8 mouse cellular contexts compared by ENCODE assay signal in genomic region chr19:23134441-23135301, GRCm38 (mm10). TPM values are rescaled to one million over a fixed set of nuclear protein-coding genes. Genes with fewer than 3 reads are reported as not detected.
DNase-seq lines count a peak whose midpoint lies in the region; ATAC-seq lines count a peak whose summit lies in the region.

No protein-coding gene starts in this region.

- peak overlapping the region; percentile 57 for H3K4me3 ChIP-seq in heart, embryonic 10.5 days
- H3K4me3 ChIP-seq in kidney, embryonic 15.5 days (replicated peaks), result peak overlapping the region; percentile 44
- H3K4me3 ChIP-seq in liver, embryonic 11.5 days (ENCODE audit: low read depth, low read length), result peak overlapping the region; percentile 49

- H3K27ac ChIP-seq in heart, embryonic 10.5 days, result peak overlapping the region; percentile 56
- H3K27ac ChIP-seq in kidney, embryonic 15.5 days, result 0 out of 2 replicates have a peak overlapping the region, but pooled peaks have one; percentile 6
- no peak overlapping the region for H3K27ac ChIP-seq in liver, embryonic 11.5 days (ENCODE audit: low read depth, low read length)

- DNase-seq in 3T3-L1 (ENCODE audit: low read depth, low spot score), result peak; percentile 91
- peak; percentile 67 to 75 for DNase-seq in adrenal gland, postnatal 4 days (ENCODE audit: low spot score in 2 of 2)
- DNase-seq in heart, embryonic 10.5 days (ENCODE audit: low spot score), result peak; percentile 82
- peak; percentile 56 for DNase-seq in liver, embryonic 11.5 days (ENCODE audit: low spot score)
- peak; percentile 53 to 54 for DNase-seq in spleen, postnatal 36 days (ENCODE audit: low spot score in 2 of 2)

- H3K4me1 ChIP-seq in heart, embryonic 10.5 days, result peaks cover 37% of the 10 kb centered on the region
- peaks cover 34% of the 10 kb centered on the region for H3K4me1 ChIP-seq in kidney, embryonic 15.5 days
- H3K4me1 ChIP-seq in liver, embryonic 11.5 days (replicated peaks; ENCODE audit: control insufficient read depth, insufficient read depth, low read length), result peaks cover 19% of the 10 kb centered on the region

- WGBS in heart, embryonic 10.5 days, result under 1% methylated on average over 47 of the region's 47 CpGs
- under 1% methylated on average over 46 of the region's 47 CpGs for WGBS in kidney, embryonic 15.5 days
- 1% methylated on average over 46 of the region's 47 CpGs for WGBS in liver, embryonic 11.5 days

- no peaks in the 10 kb centered on the region for H3K36me3 ChIP-seq in heart, embryonic 10.5 days
- H3K36me3 ChIP-seq in kidney, embryonic 15.5 days, result no peaks in the 10 kb centered on the region
- H3K36me3 ChIP-seq in liver, embryonic 11.5 days (ENCODE audit: control insufficient read depth, insufficient read depth, low read length), result no peaks in the 10 kb centered on the region

- peak overlapping the region; percentile 38; the same call in 1 of the 2 replicates for H3K9ac ChIP-seq in kidney, embryonic 15.5 days
- H3K9ac ChIP-seq in liver, embryonic 11.5 days (ENCODE audit: low read depth, low read length), result no peak overlapping the region

- H3K27me3 ChIP-seq in heart, embryonic 10.5 days (ENCODE audit: insufficient read depth, poor library complexity, severe bottlenecking), result peaks cover 48% of the 10 kb centered on the region
- H3K27me3 ChIP-seq in kidney, embryonic 15.5 days, result peaks cover 40% of the 10 kb centered on the region
- H3K27me3 ChIP-seq in liver, embryonic 11.5 days (replicated peaks; ENCODE audit: control insufficient read depth, insufficient read depth, low read length), result peaks cover 44% of the 10 kb centered on the region

- ATAC-seq in erythroblast, adult 5-6 weeks (replicated peaks; ENCODE audit: low FRiP score, poor library complexity, severe bottlenecking), result 0 out of 2 replicates have a peak, but pooled peaks have one; percentile 22
- ATAC-seq in kidney, embryonic 15.5 days (replicated peaks; ENCODE audit: low FRiP score), result peak; percentile 37
- ATAC-seq in liver, embryonic 11.5 days (replicated peaks; ENCODE audit: low FRiP score), result peak; percentile 27; the same call in 1 of the 2 replicates
- peak; percentile 49 for ATAC-seq in monocyte, adult 5-6 weeks (replicated peaks; ENCODE audit: insufficient number of reproducible peaks, low FRiP score, low TSS enrichment, poor library complexity, severe bottlenecking)

- no peaks in the 10 kb centered on the region for H3K9me3 ChIP-seq in heart, embryonic 10.5 days
- H3K9me3 ChIP-seq in kidney, embryonic 15.5 days (replicated peaks), result no peaks in the 10 kb centered on the region
- H3K9me3 ChIP-seq in liver, embryonic 11.5 days (ENCODE audit: control insufficient read depth, low read length), result no peaks in the 10 kb centered on the region

- H3K4me2 ChIP-seq in kidney, embryonic 15.5 days, result peak overlapping the region; percentile 80
- peak overlapping the region; percentile 97 for H3K4me2 ChIP-seq in liver, embryonic 11.5 days

RNA-seq across cellular contexts. Expression of gene Klf9, which starts 6.4 kb away (rescaled TPM):
- total RNA-seq in adrenal gland, postnatal 4 days (2021), result 10 to 100 TPM; 44.4 to 51.1 TPM
- total RNA-seq in erythroblast, adult 5-6 weeks (2015; ENCODE audit: low replicate concordance), result 2.5 TPM in 2 replicates
- 1.8 and 6.1 TPM in 2 replicates for total RNA-seq in erythroblast, adult 5-6 weeks (2017; ENCODE audit: low replicate concordance)
- 1.4 and 1.6 TPM in 2 replicates for polyA plus RNA-seq in heart, embryonic 10.5 days (2016; fragmentation: Nextera tagmentation; extraction: Ambion mirVana)
- polyA plus RNA-seq in kidney, embryonic 15.5 days (2015; fragmentation: Nextera tagmentation; extraction: Ambion mirVana), result 5.3 and 6.0 TPM in 2 replicates
- polyA plus RNA-seq in liver, embryonic 11.5 days (2014; fragmentation: Nextera tagmentation; extraction: Ambion mirVana), result 2.3 and 2.8 TPM in 2 replicates
- 24.5 to 29.0 TPM (median 24.6 TPM) in 3 replicates for total RNA-seq in monocyte, adult 5-6 weeks (2017)
